Mouse (Mus musculus) intestine, embryonic 15.5 days (tissue): ENCODE measurements at regions not wholly inside any gene's neighbourhood (a gene's known extent, or its start where the extent isn't known, plus 50 kb on each side); places are given as distances from the start of the nearest gene placed in this dataset.

ENCODE experiments used
- ATAC-seq: fragments of 200-750 bp; cut with Nextera tagmentation; 2 replicates; pipeline ENCODE4 v1.8.0; 2017; ENCODE audit warnings: moderate TSS enrichment, moderate library complexity
- H3K27ac ChIP-seq: fragments of 300-500 bp; sonication (generic); 2 replicates; pipeline ENCODE4 v1.5.1; 2015; ENCODE audit warnings: mild to moderate bottlenecking, inconsistent platforms
- H3K27me3 ChIP-seq: fragments of 300-500 bp; sonication (generic); replicated peaks from 2 replicates; pipeline ENCODE4 v1.6.1; 2015; ENCODE audit warnings: inconsistent platforms
- H3K36me3 ChIP-seq: fragments of 300-500 bp; sonication (generic); 2 replicates; pipeline ENCODE4 v1.6.1; 2015; ENCODE audit warnings: inconsistent platforms
- H3K4me1 ChIP-seq: fragments of 300-500 bp; sonication (generic); replicated peaks from 2 replicates; pipeline ENCODE4 v1.6.1; 2015; ENCODE audit warnings: inconsistent platforms
- H3K4me2 ChIP-seq: fragments of 300-500 bp; sonication (generic); replicated peaks from 2 replicates; pipeline ENCODE4 v1.6.1; 2015; ENCODE audit warnings: mild to moderate bottlenecking, inconsistent platforms
- H3K4me3 ChIP-seq: fragments of 300-500 bp; sonication (generic); replicated peaks from 2 replicates; pipeline ENCODE4 v1.5.1; 2015; ENCODE audit warnings: inconsistent platforms
- H3K9ac ChIP-seq: fragments of 300-500 bp; sonication (generic); 2 replicates; pipeline ENCODE4 v1.6.1; 2015; ENCODE audit warnings: inconsistent platforms
- H3K9me3 ChIP-seq: fragments of 300-500 bp; sonication (generic); 2 replicates; pipeline ENCODE4 v1.6.1; 2016; ENCODE audit warnings: inconsistent platforms
- WGBS: fragments of 180-500 bp; shearing (Covaris S2); methylation state at CpG from one replicate; pipeline ENCODE4 v1.1.7; 2015; 5-methylcytosine and 5-hydroxymethylcytosine counted together

- no peaks in the 10 kb centered on the region for H3K9me3 ChIP-seq
- 91% methylated on average over 4 of the region's 4 CpGs for WGBS
- no peak for ATAC-seq
- H3K27ac ChIP-seq: no peak overlapping the region
- H3K27me3 ChIP-seq: no peaks in the 10 kb centered on the region
- H3K4me2 ChIP-seq: no peak overlapping the region
- H3K9ac ChIP-seq: no peak overlapping the region
- H3K36me3 ChIP-seq: no peaks in the 10 kb centered on the region
- H3K4me1 ChIP-seq: no peaks in the 10 kb centered on the region
- no peak overlapping the region for H3K4me3 ChIP-seq
Observed at GRCm38 (mm10) chr11:20993580-20993979, 97.5 kb upstream of the Peli1 start.

- Histone ChIP-seq H3K4me3 (no peak overlapping the region), H3K9me3 (no peaks in the 10 kb centered on the region), H3K27me3 (no peaks in the 10 kb centered on the region), H3K27ac (no peak overlapping the region), H3K4me2 (no peak overlapping the region), H3K9ac (no peak overlapping the region), H3K4me1 (no peaks in the 10 kb centered on the region), H3K36me3 (no peaks in the 10 kb centered on the region)
- WGBS: 76% methylated on average over 3 of the region's 3 CpGs
- no peak for ATAC-seq
Observed at GRCm38 (mm10) chr11:21001400-21001799, 89.7 kb upstream of the Peli1 start.

GRCm38 (mm10) chr11:21007222-21007621 lies 83.9 kb upstream of the Peli1 start:
- Histone ChIP-seq H3K27ac (no peak overlapping the region), H3K4me1 (no peaks in the 10 kb centered on the region), H3K27me3 (no peaks in the 10 kb centered on the region), H3K4me3 (no peak overlapping the region), H3K9me3 (no peaks in the 10 kb centered on the region), H3K9ac (no peak overlapping the region), H3K4me2 (no peak overlapping the region), H3K36me3 (no peaks in the 10 kb centered on the region)
- no peak for ATAC-seq
- WGBS: 95% methylated on average over 5 of the region's 5 CpGs

- H3K9me3 ChIP-seq: no peaks in the 10 kb centered on the region
- 71% methylated on average over 3 of the region's 3 CpGs for WGBS
- no peak overlapping the region for H3K4me3 ChIP-seq
- no peaks in the 10 kb centered on the region for H3K4me1 ChIP-seq
- H3K27me3 ChIP-seq: no peaks in the 10 kb centered on the region
- no peak overlapping the region for H3K27ac ChIP-seq
- H3K36me3 ChIP-seq: no peaks in the 10 kb centered on the region
- H3K9ac ChIP-seq: no peak overlapping the region
- no peak for ATAC-seq
- H3K4me2 ChIP-seq: no peak overlapping the region
Observed at GRCm38 (mm10) chr11:21009505-21009904, 81.6 kb upstream of the Peli1 start.

- Histone ChIP-seq H3K27me3 (no peaks in the 10 kb centered on the region), H3K9ac (no peak overlapping the region), H3K9me3 (no peaks in the 10 kb centered on the region), H3K27ac (no peak overlapping the region), H3K36me3 (no peaks in the 10 kb centered on the region), H3K4me3 (no peak overlapping the region), H3K4me2 (no peak overlapping the region), H3K4me1 (peaks cover 6% of the 10 kb centered on the region)
- ATAC-seq: no peak
- 69% methylated on average over 7 of the region's 7 CpGs for WGBS
Observed at GRCm38 (mm10) chr11:21010867-21011266, 80.2 kb upstream of the Peli1 start.

GRCm38 (mm10) chr11:21014250-21014649 lies 76.8 kb upstream of the Peli1 start:
- Histone ChIP-seq H3K36me3 (no peaks in the 10 kb centered on the region), H3K9ac (no peak overlapping the region), H3K27me3 (no peaks in the 10 kb centered on the region), H3K4me3 (no peak overlapping the region), H3K27ac (no peak overlapping the region), H3K9me3 (no peaks in the 10 kb centered on the region), H3K4me1 (peaks cover 13% of the 10 kb centered on the region), H3K4me2 (no peak overlapping the region)
- ATAC-seq: no peak
- 49% methylated on average over 3 of the region's 3 CpGs for WGBS

GRCm38 (mm10) chr11:21015536-21015935 lies 75.6 kb upstream of the Peli1 start:
- H3K4me3 ChIP-seq: no peak overlapping the region

GRCm38 (mm10) chr11:21016133-21016746 lies 74.9 kb upstream of the Peli1 start:
- H3K4me2 ChIP-seq: no peak overlapping the region
- no peaks in the 10 kb centered on the region for H3K27me3 ChIP-seq
- no peak overlapping the region for H3K27ac ChIP-seq
- H3K36me3 ChIP-seq: no peaks in the 10 kb centered on the region
- H3K9ac ChIP-seq: no peak overlapping the region
- H3K9me3 ChIP-seq: no peaks in the 10 kb centered on the region
- 29% methylated on average over 4 of the region's 4 CpGs for WGBS
- no peak overlapping the region for H3K4me3 ChIP-seq
- H3K4me1 ChIP-seq: peaks cover 13% of the 10 kb centered on the region
- ATAC-seq: peak; percentile 86

More at GRCm38 (mm10) chr11:21015536-21015935, 75.6 kb upstream of the Peli1 start:
- Histone ChIP-seq H3K9ac (no peak overlapping the region), H3K4me2 (no peak overlapping the region), H3K36me3 (no peaks in the 10 kb centered on the region), H3K27me3 (no peaks in the 10 kb centered on the region), H3K27ac (no peak overlapping the region), H3K9me3 (no peaks in the 10 kb centered on the region), H3K4me1 (peaks cover 13% of the 10 kb centered on the region)
- 38% methylated on average over 3 of the region's 3 CpGs for WGBS
- ATAC-seq: 0 out of 2 replicates have a peak, but pooled peaks have one; percentile 23

- Histone ChIP-seq H3K4me2 (no peak overlapping the region), H3K27me3 (no peaks in the 10 kb centered on the region), H3K4me3 (no peak overlapping the region), H3K36me3 (no peaks in the 10 kb centered on the region), H3K9me3 (no peaks in the 10 kb centered on the region), H3K4me1 (peaks cover 13% of the 10 kb centered on the region), H3K9ac (no peak overlapping the region), H3K27ac (no peak overlapping the region)
- 68% methylated on average over 6 of the region's 6 CpGs for WGBS
- ATAC-seq: no peak
Observed at GRCm38 (mm10) chr11:21016791-21017329, 74.2 kb upstream of the Peli1 start.

GRCm38 (mm10) chr11:21019829-21020228 lies 71.3 kb upstream of the Peli1 start:
- no peak overlapping the region for H3K9ac ChIP-seq

GRCm38 (mm10) chr11:21024111-21024510 lies 67.0 kb upstream of the Peli1 start:
- peak; percentile 69; the same call in 1 of the 2 replicates for ATAC-seq
- no peak overlapping the region for H3K27ac ChIP-seq
- no peak overlapping the region for H3K4me3 ChIP-seq
- no peaks in the 10 kb centered on the region for H3K4me1 ChIP-seq
- no peaks in the 10 kb centered on the region for H3K9me3 ChIP-seq
- no peaks in the 10 kb centered on the region for H3K36me3 ChIP-seq
- whole genome bisulfite sequencing: 53% methylated on average over 4 of the region's 4 CpGs
- H3K9ac ChIP-seq: no peak overlapping the region
- H3K4me2 ChIP-seq: no peak overlapping the region
- H3K27me3 ChIP-seq: no peaks in the 10 kb centered on the region

More at GRCm38 (mm10) chr11:21019829-21020228, 71.3 kb upstream of the Peli1 start:
- WGBS: 73% methylated on average over 2 of the region's 2 CpGs
- Histone ChIP-seq H3K4me1 (peaks cover 11% of the 10 kb centered on the region), H3K4me3 (no peak overlapping the region), H3K36me3 (no peaks in the 10 kb centered on the region), H3K4me2 (no peak overlapping the region), H3K9me3 (no peaks in the 10 kb centered on the region), H3K27me3 (no peaks in the 10 kb centered on the region), H3K27ac (no peak overlapping the region)
- ATAC-seq: no peak

GRCm38 (mm10) chr11:21024521-21024920 lies 66.6 kb upstream of the Peli1 start:
- Histone ChIP-seq H3K4me2 (no peak overlapping the region), H3K4me1 (no peaks in the 10 kb centered on the region), H3K36me3 (no peaks in the 10 kb centered on the region), H3K9ac (no peak overlapping the region), H3K4me3 (no peak overlapping the region), H3K27ac (no peak overlapping the region), H3K27me3 (no peaks in the 10 kb centered on the region), H3K9me3 (no peaks in the 10 kb centered on the region)
- WGBS: 35% methylated on average over 2 of the region's 2 CpGs
- ATAC-seq: peak; percentile 80

- Histone ChIP-seq H3K9ac (no peak overlapping the region), H3K4me1 (no peaks in the 10 kb centered on the region), H3K9me3 (no peaks in the 10 kb centered on the region), H3K4me2 (no peak overlapping the region), H3K4me3 (no peak overlapping the region), H3K36me3 (no peaks in the 10 kb centered on the region), H3K27ac (no peak overlapping the region), H3K27me3 (no peaks in the 10 kb centered on the region)
- no peak for ATAC-seq
- 94% methylated on average over 4 of the region's 4 CpGs for WGBS
Observed at GRCm38 (mm10) chr11:21027299-21027698, 63.8 kb upstream of the Peli1 start.
